28 mouse cellular contexts compared by ENCODE assay signal in genomic region chr11:32109911-32110310, GRCm38 (mm10).
DNase-seq lines count a peak whose midpoint lies in the region; ATAC-seq and TF ChIP-seq lines count a peak whose summit lies in the region.
"Had no signal": no experiment of that assay in that cellular context is flagged by ENCODE, and none has a peak within 500 bp of the region (broad histone marks: within the 10 kb centered on the region; RNA-seq: fewer than 3 reads in every experiment).

No protein-coding gene starts in this region.

- peak; percentile 26; the same call in 1 of the 2 replicates for TF ChIP-seq CTCF in liver, embryonic 14.5 days (IDR thresholded peaks at IDR 0.05; ENCODE audit: low read depth)

- H3K9ac ChIP-seq in liver, embryonic 14.5 days (replicated peaks): no peak overlapping the region
- H3K9ac ChIP-seq: heart, embryonic 13.5 days; hindbrain, embryonic 14.5 days; intestine, embryonic 15.5 days; limb, embryonic 15.5 days; midbrain, embryonic 13.5 days; neural tube, embryonic 13.5 days had no signal

- peak; percentile 26 for DNase-seq in CD4-positive, CD25-positive, alpha-beta regulatory T cell, adult 2 months (ENCODE audit: low read depth, low spot score)
- no peak for DNase-seq in liver, embryonic 14.5 days (ENCODE audit: low read depth in 3 of 3, low spot score in 3 of 3)
- DNase-seq in liver (no peak), 416B (ENCODE audit: low read depth) (peak; percentile 11), R1 (ENCODE audit: low read depth, low spot score) (peak; percentile 65)
- no peak for DNase-seq in ovary, adult 18-20 months (ENCODE audit: low spot score)
- DNase-seq: adrenal gland, adult 2 months; cerebellum, adult 11-12 months; cerebellum, postnatal 10 days; gastrocnemius, postnatal 14 days; heart, adult 2 months; heart, postnatal 36 days; kidney, postnatal 4 days; left cerebral cortex, postnatal 4 days; lung, adult 18-20 months; lung, postnatal 10 days; thymus, adult 2 months had no signal

- H3K27me3 ChIP-seq in liver, embryonic 14.5 days (ENCODE audit: control insufficient read depth, insufficient read depth, low read length): no peaks in the 10 kb centered on the region
- H3K27me3 ChIP-seq: heart, embryonic 13.5 days; intestine, embryonic 15.5 days; limb, embryonic 15.5 days; midbrain, embryonic 13.5 days; neural tube, embryonic 13.5 days had no signal

- 73% methylated on average over 3 of the region's 3 CpGs for WGBS in liver, embryonic 14.5 days (ENCODE audit: insufficient replicate concordance)

- no peaks in the 10 kb centered on the region for H3K9me3 ChIP-seq in liver, embryonic 14.5 days (ENCODE audit: control insufficient read depth, low read length)
- H3K9me3 ChIP-seq: limb, embryonic 15.5 days; midbrain, embryonic 13.5 days had no signal

- no peaks in the 10 kb centered on the region for H3K36me3 ChIP-seq in liver, embryonic 14.5 days (replicated peaks; ENCODE audit: control insufficient read depth, insufficient read depth, low read depth)
- H3K36me3 ChIP-seq: embryonic facial prominence, embryonic 10.5 days; heart, embryonic 13.5 days; intestine, embryonic 15.5 days; limb, embryonic 15.5 days; midbrain, embryonic 13.5 days; neural tube, embryonic 13.5 days had no signal

- no peak overlapping the region for H3K4me2 ChIP-seq in liver, embryonic 14.5 days (ENCODE audit: low read depth)
- H3K4me2 ChIP-seq: heart, embryonic 13.5 days; hindbrain, embryonic 14.5 days; intestine, embryonic 15.5 days; limb, embryonic 15.5 days; midbrain, embryonic 13.5 days; neural tube, embryonic 13.5 days had no signal

- no peak for ATAC-seq in CD4-positive, CD25-positive, alpha-beta regulatory T cell, adult 4 months
- no peak for ATAC-seq in liver, embryonic 14.5 days (ENCODE audit: insufficient read depth)
- ATAC-seq in megakaryocyte progenitor cell, adult 5-6 weeks (replicated peaks; ENCODE audit: poor library complexity): no peak
- ATAC-seq: forebrain, embryonic 16.5 days; intestine, embryonic 15.5 days; midbrain, embryonic 13.5 days had no signal

- no peak overlapping the region for H3K27ac ChIP-seq in liver, embryonic 14.5 days
- H3K27ac ChIP-seq: embryonic facial prominence, embryonic 10.5 days; heart, adult 2 months; heart, embryonic 13.5 days; intestine, embryonic 15.5 days; limb, embryonic 15.5 days; neural tube, embryonic 13.5 days had no signal

- TF ChIP-seq EP300 in liver, embryonic 14.5 days (IDR thresholded peaks at IDR 0.05; ENCODE audit: low read depth): no peak

- H3K4me3 ChIP-seq in liver, embryonic 14.5 days (ENCODE audit: insufficient read depth in 1 of 2, low read depth in 2 of 2, low read length in 2 of 2): no peak overlapping the region
- H3K4me3 ChIP-seq: embryonic facial prominence, embryonic 10.5 days; heart, adult 2 months; heart, embryonic 13.5 days; intestine, embryonic 15.5 days; limb, embryonic 15.5 days; midbrain, embryonic 13.5 days; myocyte; neural tube, embryonic 13.5 days had no signal

- H3K4me1 ChIP-seq in liver, embryonic 14.5 days (replicated peaks; ENCODE audit: control insufficient read depth in 2 of 2, insufficient read depth in 2 of 2, low read length in 1 of 2): no peaks in the 10 kb centered on the region
- H3K4me1 ChIP-seq: heart, embryonic 13.5 days; intestine, embryonic 15.5 days had no signal

Comparison
In these comparisons a context has a peak if more than half of its experiments do, and no peak if none do; other contexts are left out.
1. DNase-seq: peak in CD4-positive, CD25-positive, alpha-beta regulatory T cell, adult 2 months (single experiment), 416B (single experiment) and R1 (single experiment); none in liver, embryonic 14.5 days (0 of 3), liver (single experiment) and ovary, adult 18-20 months (single experiment).